Mouse (Mus musculus) liver, adult 2 months (tissue): ENCODE data around the gene Gm8113. TPM values are rescaled to one million over a fixed set of nuclear protein-coding genes. Genes with fewer than 3 reads are reported as not detected.
A peak's percentile ranks its signal among the peaks of the same experiment; 100 is the strongest.
"Not testable (repeated sequence)": the region's sequence is repeated elsewhere in the genome, so short reads cannot be mapped to it uniquely, and the experiment has no call there.

ENCODE experiments used
- DNase-seq: peaks from one replicate; pipeline ENCODE4 v3.0.0-alpha.2; 2011; ENCODE audit warnings: low read depth, low spot score; ENCODE audit errors: extremely low read depth
- H3K27ac ChIP-seq: fragments of 200-500 bp; replicated peaks from 2 replicates; pipeline ENCODE4 v1.5.1; 2012; ENCODE audit warnings: low read depth, mild to moderate bottlenecking, control low read depth, inconsistent platforms, low read length; ENCODE audit not compliant: insufficient read depth
- H3K27me3 ChIP-seq: fragments of 200-500 bp; 2 replicates; pipeline ENCODE4 v1.6.1; 2012; ENCODE audit warnings: mild to moderate bottlenecking, moderate library complexity, low read length, inconsistent platforms; ENCODE audit not compliant: control insufficient read depth, insufficient read depth
- H3K36me3 ChIP-seq: fragments of 200-500 bp; 2 replicates; pipeline ENCODE4 v1.6.1; 2012; ENCODE audit warnings: low read length, inconsistent platforms; ENCODE audit not compliant: control insufficient read depth, insufficient read depth
- H3K4me1 ChIP-seq: fragments of 200-500 bp; 2 replicates; pipeline ENCODE4 v1.6.1; 2011; ENCODE audit warnings: low read length; ENCODE audit not compliant: control insufficient read depth, insufficient read depth
- H3K4me3 ChIP-seq: fragments of 200-500 bp; 2 replicates; pipeline ENCODE4 v1.5.1; 2011; ENCODE audit warnings: low read depth, mild to moderate bottlenecking, control low read depth, low read length, moderate library complexity; ENCODE audit not compliant: insufficient read depth
- H3K79me2 ChIP-seq: fragments of 200-500 bp; 2 replicates; pipeline ENCODE4 v1.6.1; 2012; ENCODE audit warnings: inconsistent platforms, mild to moderate bottlenecking, low read length, moderate library complexity; ENCODE audit not compliant: control insufficient read depth, insufficient read depth
- H3K9ac ChIP-seq: fragments of 200-500 bp; 2 replicates; pipeline ENCODE4 v1.6.1; 2012; ENCODE audit warnings: low read depth, mild to moderate bottlenecking, control low read depth, inconsistent platforms, low read length
- CTCF ChIP-seq: fragments of 200-500 bp; IDR thresholded peaks from 2 replicates; pipeline ENCODE4 v1.5.1; 2011; ENCODE audit warnings: low read depth, low read length, control low read depth
- WGBS: fragments of 180-500 bp; shearing (Covaris S2); methylation state at CpG from one replicate; pipeline ENCODE4 v1.1.7; 2018; 5-methylcytosine and 5-hydroxymethylcytosine counted together
- polyA plus RNA-seq: library from polyadenylated mRNA; depleted of rRNA; stranded (reverse); fragments of >200 nt; gene quantifications from 2 replicates; pipeline ENCODE4 v1.2.3, GENCODE M21; 2012; rRNA removed
- total RNA-seq: library from RNA; depleted of rRNA; stranded (reverse); fragments of >200 nt; gene quantifications from 2 replicates; pipeline ENCODE4 v1.2.3, GENCODE M21; 2014; rRNA removed

Gene Gm8113
- 0.28 and 0.34 TPM in 2 replicates for total RNA-seq
- polyA plus RNA-seq: 0.11 and 0.21 TPM in 2 replicates

- not testable (repeated sequence) for H3K79me2 ChIP-seq
Observed at GRCm38 (mm10) chr14:43924688-43925403, at the start of gene Gm8113. Gene Gm8113, plus strand, starts transcription at chr14:43925390.

GRCm38 (mm10) chr14:43875417-43875816 lies 49.8 kb upstream of the Gm8113 start, which contains the start of gene Ear1:
Gene Ear1, minus strand, starts transcription at chr14:43875517.
- H3K36me3 ChIP-seq, H3K27ac ChIP-seq, H3K79me2 ChIP-seq, H3K4me1 ChIP-seq, DNase-seq, H3K9ac ChIP-seq, H3K27me3 ChIP-seq, H3K4me3 ChIP-seq: not testable (repeated sequence)
- 83% methylated on average over 3 of the region's 3 CpGs for WGBS

More at GRCm38 (mm10) chr14:43924688-43925403, at the start of gene Gm8113:
- H3K27me3 ChIP-seq, H3K4me1 ChIP-seq, H3K27ac ChIP-seq, H3K36me3 ChIP-seq: not testable (repeated sequence)
- 10% methylated on average over 10 of the region's 10 CpGs for WGBS
- Histone ChIP-seq H3K4me3 (peak within 1 kb of the TSS; percentile 49), H3K9ac (peak within 1 kb of the TSS; percentile 32; the same call in 1 of the 2 replicates)
- DNase-seq: peak; percentile 38
- TF ChIP-seq CTCF: peak; percentile 79

GRCm38 (mm10) chr14:43877789-43878188 lies 47.4 kb upstream of the Gm8113 start:
- H3K9ac ChIP-seq, H3K36me3 ChIP-seq, H3K4me3 ChIP-seq, DNase-seq, H3K79me2 ChIP-seq, H3K27me3 ChIP-seq, H3K4me1 ChIP-seq, H3K27ac ChIP-seq: not testable (repeated sequence)
- WGBS: 52% methylated on average over 1 of the region's 2 CpGs

- H3K4me1 ChIP-seq, H3K4me3 ChIP-seq, DNase-seq, H3K9ac ChIP-seq, H3K27me3 ChIP-seq, H3K36me3 ChIP-seq, H3K79me2 ChIP-seq, H3K27ac ChIP-seq: not testable (repeated sequence)
- 85% methylated on average over 5 of the region's 5 CpGs for WGBS
Observed at GRCm38 (mm10) chr14:43879966-43880545, 45.1 kb upstream of the Gm8113 start.

GRCm38 (mm10) chr14:43886235-43886634 lies 39.0 kb upstream of the Gm8113 start:
- not testable (repeated sequence) for H3K79me2 ChIP-seq, H3K27ac ChIP-seq, DNase-seq, H3K4me3 ChIP-seq, H3K36me3 ChIP-seq, H3K27me3 ChIP-seq, H3K9ac ChIP-seq, H3K4me1 ChIP-seq
- WGBS: 50% methylated on average over 1 of the region's 1 CpGs

GRCm38 (mm10) chr14:43891288-43891687 lies 33.9 kb upstream of the Gm8113 start:
- not testable (repeated sequence) for H3K4me1 ChIP-seq, H3K36me3 ChIP-seq, H3K79me2 ChIP-seq, DNase-seq, H3K27me3 ChIP-seq, H3K27ac ChIP-seq, H3K9ac ChIP-seq, H3K4me3 ChIP-seq
- 96% methylated on average over 1 of the region's 1 CpGs for WGBS

- DNase-seq, H3K36me3 ChIP-seq, H3K27me3 ChIP-seq, H3K4me1 ChIP-seq, H3K9ac ChIP-seq, H3K4me3 ChIP-seq, H3K79me2 ChIP-seq, H3K27ac ChIP-seq: not testable (repeated sequence)
- WGBS: 58% methylated on average over 1 of the region's 2 CpGs
Observed at GRCm38 (mm10) chr14:43895357-43895756, 29.8 kb upstream of the Gm8113 start.

GRCm38 (mm10) chr14:43898577-43898976 lies 26.6 kb upstream of the Gm8113 start:
- H3K79me2 ChIP-seq, H3K27me3 ChIP-seq, H3K9ac ChIP-seq, H3K4me3 ChIP-seq, H3K27ac ChIP-seq, H3K36me3 ChIP-seq, DNase-seq, H3K4me1 ChIP-seq: not testable (repeated sequence)
- WGBS: 50% methylated on average over 3 of the region's 3 CpGs

GRCm38 (mm10) chr14:43918214-43918613 lies 7.0 kb upstream of the Gm8113 start:
- not testable (repeated sequence) for H3K27me3 ChIP-seq, H3K36me3 ChIP-seq, H3K4me3 ChIP-seq, H3K9ac ChIP-seq, DNase-seq, H3K27ac ChIP-seq, H3K79me2 ChIP-seq, H3K4me1 ChIP-seq
